Mouse (Mus musculus): Measurements from ENCODE around the gene Kpna4. TPM values are rescaled to one million over a fixed set of nuclear protein-coding genes. Genes with fewer than 3 reads are reported as not detected.

The Kpna4 gene
- polyA plus RNA-seq, 1 experiment from 2014 or later: 29.7 TPM

DNA sequence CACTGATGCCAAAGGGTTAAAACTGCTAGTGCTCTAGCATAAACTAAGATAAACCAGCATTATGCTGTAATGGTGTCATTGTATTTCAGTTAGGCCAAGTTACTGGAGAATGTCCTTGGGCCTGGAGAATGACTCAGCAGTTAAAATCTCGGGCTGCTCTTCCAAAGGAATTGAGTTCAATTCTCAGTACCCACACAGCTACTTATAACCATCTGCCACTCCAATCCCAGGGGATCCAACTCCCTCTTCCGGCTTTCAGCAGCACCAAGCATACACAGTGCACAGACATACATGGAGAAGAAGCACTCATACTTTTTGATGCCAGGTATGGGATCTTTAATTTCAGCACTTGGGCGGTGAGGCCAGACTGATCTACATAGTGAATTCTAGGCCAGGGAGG, 8.1 kb downstream of the Kpna4 start:
- H3K4me3 ChIP-seq (replicated peaks; ENCODE audit: low read depth, low read length): no peak overlapping the region
- 58% methylated on average over 3 of the region's 3 CpGs for WGBS
- H3K36me3 ChIP-seq (ENCODE audit: insufficient read depth, low read length): no peaks in the 10 kb centered on the region
- peaks cover 5% of the 10 kb centered on the region; the same call in 1 of the 2 replicates for H3K4me1 ChIP-seq (replicated peaks; ENCODE audit: insufficient read depth, low read length)
- ATAC-seq (replicated peaks; ENCODE audit: low FRiP score, low read depth): 0 out of 2 replicates have a peak, but pooled peaks have one; percentile 36
- DNase-seq (ENCODE audit: low spot score): no peak
- no peak overlapping the region for H3K4me2 ChIP-seq (ENCODE audit: low read length)
- TF ChIP-seq CTCF (IDR thresholded peaks at IDR 0.05; ENCODE audit: low read depth): no peak
- no peak overlapping the region for H3K9ac ChIP-seq (ENCODE audit: low read depth, low read length)
- H3K27ac ChIP-seq: no peak overlapping the region
- no peaks in the 10 kb centered on the region for H3K27me3 ChIP-seq (ENCODE audit: insufficient read depth, low read length)
- no peaks in the 10 kb centered on the region for H3K9me3 ChIP-seq (replicated peaks; ENCODE audit: low read length)

DNA sequence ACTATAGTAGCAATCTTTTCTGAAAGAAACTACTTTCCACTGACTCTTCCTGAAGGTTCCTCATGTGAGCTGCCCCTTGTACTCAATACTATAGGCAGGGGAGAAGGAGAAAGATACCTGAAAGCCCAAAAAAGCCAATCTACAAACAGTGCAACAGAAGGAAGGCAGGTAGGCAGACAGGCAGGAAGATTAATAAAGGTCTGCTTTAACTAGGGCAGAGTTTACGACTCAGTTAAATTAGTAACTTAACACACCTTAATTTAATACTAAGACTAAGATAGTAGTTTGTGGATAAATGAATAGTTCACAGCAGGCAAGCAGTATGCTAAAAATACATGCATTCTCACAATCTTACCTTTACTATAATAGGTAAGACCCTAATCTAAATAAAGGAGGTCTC, 12.2 kb downstream of the Kpna4 start:
- Histone ChIP-seq H3K9me3 (replicated peaks; ENCODE audit: low read length) (no peaks in the 10 kb centered on the region), H3K4me2 (ENCODE audit: low read length) (no peak overlapping the region), H3K27me3 (ENCODE audit: insufficient read depth, low read length) (no peaks in the 10 kb centered on the region), H3K4me1 (replicated peaks; ENCODE audit: insufficient read depth, low read length) (peaks cover 5% of the 10 kb centered on the region; the same call in 1 of the 2 replicates), H3K9ac (ENCODE audit: low read depth, low read length) (no peak overlapping the region), H3K4me3 (replicated peaks; ENCODE audit: low read depth, low read length) (no peak overlapping the region), H3K27ac (peak overlapping the region; percentile 31; the same call in 1 of the 2 replicates), H3K36me3 (ENCODE audit: insufficient read depth, low read length) (no peaks in the 10 kb centered on the region)
- whole genome bisulfite sequencing: 59% methylated on average over 1 of the region's 1 CpGs
- ATAC-seq (replicated peaks; ENCODE audit: low FRiP score, low read depth): no peak
- DNase-seq (ENCODE audit: low spot score): no peak
- no peak for TF ChIP-seq CTCF (IDR thresholded peaks at IDR 0.05; ENCODE audit: low read depth)

- H3K27ac ChIP-seq: 0 out of 2 replicates have a peak overlapping the region, but pooled peaks have one; percentile 27
- H3K27me3 ChIP-seq (ENCODE audit: insufficient read depth, low read length): no peaks in the 10 kb centered on the region
- no peaks in the 10 kb centered on the region for H3K9me3 ChIP-seq (replicated peaks; ENCODE audit: low read length)
- no peaks in the 10 kb centered on the region for H3K36me3 ChIP-seq (ENCODE audit: insufficient read depth, low read length)
- H3K4me3 ChIP-seq (replicated peaks; ENCODE audit: low read depth, low read length): no peak overlapping the region
- no peak for TF ChIP-seq CTCF (IDR thresholded peaks at IDR 0.05; ENCODE audit: low read depth)
- H3K9ac ChIP-seq (ENCODE audit: low read depth, low read length): no peak overlapping the region
- 82% methylated on average over 1 of the region's 1 CpGs for WGBS
- peaks cover 5% of the 10 kb centered on the region; the same call in 1 of the 2 replicates for H3K4me1 ChIP-seq (replicated peaks; ENCODE audit: insufficient read depth, low read length)
- ATAC-seq (replicated peaks; ENCODE audit: low FRiP score, low read depth) (no peak), DNase-seq (ENCODE audit: low spot score) (no peak)
- no peak overlapping the region for H3K4me2 ChIP-seq (ENCODE audit: low read length)
These were observed 13.0 kb downstream of the Kpna4 start for GRCm38 (mm10) chr3:69113956-69114355.

DNA sequence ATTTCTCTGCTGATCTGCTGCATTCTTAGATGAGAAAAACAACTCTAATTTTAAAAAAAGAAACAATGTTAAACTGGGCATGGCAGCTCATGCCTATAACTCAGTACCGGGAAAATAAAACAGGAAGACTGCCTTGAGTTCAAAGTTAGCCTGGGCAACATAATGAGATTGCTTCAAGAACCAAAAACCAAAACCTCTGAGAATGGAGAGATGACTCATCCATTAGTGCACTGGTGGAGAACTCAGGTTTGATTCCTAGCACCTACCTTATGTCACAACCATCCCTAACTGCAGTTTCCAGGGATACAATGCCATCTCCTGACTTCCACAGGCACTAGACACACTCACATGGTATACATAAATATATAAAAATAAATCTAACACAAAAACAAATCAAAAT, 17.8 kb downstream of the Kpna4 start:
- H3K9ac ChIP-seq (ENCODE audit: low read depth, low read length): no peak overlapping the region
- DNase-seq (ENCODE audit: low spot score) (no peak), ATAC-seq (replicated peaks; ENCODE audit: low FRiP score, low read depth) (no peak)
- no peaks in the 10 kb centered on the region for H3K9me3 ChIP-seq (replicated peaks; ENCODE audit: low read length)
- H3K36me3 ChIP-seq (ENCODE audit: insufficient read depth, low read length): no peaks in the 10 kb centered on the region
- H3K27me3 ChIP-seq (ENCODE audit: insufficient read depth, low read length): no peaks in the 10 kb centered on the region
- no peak overlapping the region for H3K4me2 ChIP-seq (ENCODE audit: low read length)
- H3K4me3 ChIP-seq (replicated peaks; ENCODE audit: low read depth, low read length): no peak overlapping the region
- TF ChIP-seq CTCF (IDR thresholded peaks at IDR 0.05; ENCODE audit: low read depth): no peak
- no peaks in the 10 kb centered on the region for H3K4me1 ChIP-seq (replicated peaks; ENCODE audit: insufficient read depth, low read length)
- WGBS: 87% methylated on average over 1 of the region's 1 CpGs
- H3K27ac ChIP-seq: no peak overlapping the region

GRCm38 (mm10) chr3:69094456-69094855, 32.5 kb downstream of the Kpna4 start:
- H3K4me3 ChIP-seq (replicated peaks; ENCODE audit: low read depth, low read length): no peak overlapping the region
- no peaks in the 10 kb centered on the region for H3K27me3 ChIP-seq (ENCODE audit: insufficient read depth, low read length)
- H3K9ac ChIP-seq (ENCODE audit: low read depth, low read length): no peak overlapping the region
- H3K9me3 ChIP-seq (replicated peaks; ENCODE audit: low read length): no peaks in the 10 kb centered on the region
- TF ChIP-seq CTCF (IDR thresholded peaks at IDR 0.05; ENCODE audit: low read depth): no peak
- ATAC-seq (replicated peaks; ENCODE audit: low FRiP score, low read depth) (no peak), DNase-seq (ENCODE audit: low spot score) (no peak)
- no peaks in the 10 kb centered on the region for H3K4me1 ChIP-seq (replicated peaks; ENCODE audit: insufficient read depth, low read length)
- no peak overlapping the region for H3K27ac ChIP-seq
- WGBS: 72% methylated on average over 7 of the region's 7 CpGs
- H3K4me2 ChIP-seq (ENCODE audit: low read length): no peak overlapping the region
- peaks cover 21% of the 10 kb centered on the region for H3K36me3 ChIP-seq (ENCODE audit: insufficient read depth, low read length)

DNA sequence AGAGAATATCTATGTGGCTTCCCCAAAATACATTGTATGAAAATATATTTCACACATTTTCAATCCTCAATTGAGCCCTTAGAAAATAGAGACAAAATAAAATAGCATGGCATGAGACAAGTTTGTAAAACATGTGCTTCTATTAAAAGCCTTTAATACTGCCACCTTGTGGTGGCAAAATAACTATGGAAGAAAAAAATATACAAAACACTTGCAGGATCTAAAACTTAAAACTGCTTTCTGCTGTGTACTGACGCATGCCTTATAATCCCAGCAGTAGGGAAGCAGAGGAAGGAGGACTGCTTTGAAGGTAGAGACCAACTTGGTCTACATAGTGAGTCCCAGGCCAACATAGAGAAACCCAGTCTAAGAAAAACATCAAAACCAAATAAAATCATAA, 62.9 kb downstream of the Kpna4 start:
- H3K4me2 ChIP-seq (ENCODE audit: low read length): no peak overlapping the region
- no peak overlapping the region for H3K27ac ChIP-seq
- no peaks in the 10 kb centered on the region for H3K27me3 ChIP-seq (ENCODE audit: insufficient read depth, low read length)
- no peaks in the 10 kb centered on the region for H3K36me3 ChIP-seq (ENCODE audit: insufficient read depth, low read length)
- H3K9ac ChIP-seq (ENCODE audit: low read depth, low read length): no peak overlapping the region
- no peaks in the 10 kb centered on the region for H3K4me1 ChIP-seq (replicated peaks; ENCODE audit: insufficient read depth, low read length)
- no peak overlapping the region for H3K4me3 ChIP-seq (replicated peaks; ENCODE audit: low read depth, low read length)
- H3K9me3 ChIP-seq (replicated peaks; ENCODE audit: low read length): no peaks in the 10 kb centered on the region
- ATAC-seq (replicated peaks; ENCODE audit: low FRiP score, low read depth) (no peak), DNase-seq (ENCODE audit: low spot score) (peak; percentile 74)
- 41% methylated on average over 1 of the region's 1 CpGs for WGBS
- TF ChIP-seq CTCF (IDR thresholded peaks at IDR 0.05; ENCODE audit: low read depth): peak; percentile 70

GRCm38 (mm10) chr3:69062764-69063163, 64.1 kb downstream of the Kpna4 start:
- no peak for TF ChIP-seq CTCF (IDR thresholded peaks at IDR 0.05; ENCODE audit: low read depth)
- no peak overlapping the region for H3K9ac ChIP-seq (ENCODE audit: low read depth, low read length)
- no peaks in the 10 kb centered on the region for H3K36me3 ChIP-seq (ENCODE audit: insufficient read depth, low read length)
- H3K4me1 ChIP-seq (replicated peaks; ENCODE audit: insufficient read depth, low read length): no peaks in the 10 kb centered on the region
- no peak overlapping the region for H3K27ac ChIP-seq
- no peak overlapping the region for H3K4me2 ChIP-seq (ENCODE audit: low read length)
- no peaks in the 10 kb centered on the region for H3K27me3 ChIP-seq (ENCODE audit: insufficient read depth, low read length)
- WGBS: 89% methylated on average over 1 of the region's 1 CpGs
- ATAC-seq (replicated peaks; ENCODE audit: low FRiP score, low read depth) (no peak), DNase-seq (ENCODE audit: low spot score) (no peak)
- no peaks in the 10 kb centered on the region for H3K9me3 ChIP-seq (replicated peaks; ENCODE audit: low read length)
- no peak overlapping the region for H3K4me3 ChIP-seq (replicated peaks; ENCODE audit: low read depth, low read length)
